Mouse (Mus musculus) hindbrain, embryonic 13.5 days (tissue): ENCODE results near the gene Tmc6. TPM values are rescaled to one million over a fixed set of nuclear protein-coding genes. Genes with fewer than 3 reads are reported as not detected.
"Not testable (repeated sequence)": the region's sequence is repeated elsewhere in the genome, so short reads cannot be mapped to it uniquely, and the experiment has no call there.

ENCODE experiments used
- ATAC-seq: fragments of 200-750 bp; cut with Nextera tagmentation; 2 replicates; pipeline ENCODE4 v1.8.0; 2017; ENCODE audit warnings: moderate TSS enrichment; ENCODE audit not compliant: low FRiP score
- H3K27ac ChIP-seq: fragments of 300-500 bp; sonication (generic); 2 replicates; pipeline ENCODE4 v1.5.1; 2015; ENCODE audit warnings: inconsistent platforms, mild to moderate bottlenecking, moderate library complexity
- H3K27me3 ChIP-seq: fragments of 300-500 bp; sonication (generic); 2 replicates; pipeline ENCODE4 v1.6.1; 2015; ENCODE audit warnings: mild to moderate bottlenecking, inconsistent platforms
- H3K36me3 ChIP-seq: fragments of 300-500 bp; sonication (generic); 2 replicates; pipeline ENCODE4 v1.6.1; 2015; ENCODE audit warnings: mild to moderate bottlenecking, inconsistent platforms
- H3K4me1 ChIP-seq: fragments of 300-500 bp; sonication (generic); replicated peaks from 2 replicates; pipeline ENCODE4 v1.6.1; 2015; ENCODE audit warnings: inconsistent platforms
- H3K4me2 ChIP-seq: fragments of 300-500 bp; sonication (generic); 2 replicates; pipeline ENCODE4 v1.6.1; 2015; ENCODE audit warnings: inconsistent platforms, mild to moderate bottlenecking, moderate library complexity
- H3K4me3 ChIP-seq: fragments of 300-500 bp; sonication (generic); 2 replicates; pipeline ENCODE4 v1.5.1; 2015; ENCODE audit warnings: mild to moderate bottlenecking, inconsistent platforms
- H3K9ac ChIP-seq: fragments of 300-500 bp; sonication (generic); 2 replicates; pipeline ENCODE4 v1.6.1; 2015; ENCODE audit warnings: mild to moderate bottlenecking, inconsistent platforms
- H3K9me3 ChIP-seq: fragments of 300-500 bp; sonication (generic); 2 replicates; pipeline ENCODE4 v1.6.1; 2016; ENCODE audit warnings: inconsistent platforms
- WGBS: fragments of 180-500 bp; shearing (Covaris S2); methylation state at CpG from one replicate; pipeline ENCODE4 v1.1.7; 2015; 5-methylcytosine and 5-hydroxymethylcytosine counted together
- polyA plus RNA-seq: library from polyadenylated mRNA; unstranded; fragments of >200 nt; fragmentation: Nextera tagmentation; extraction: Ambion mirVana; gene quantifications from 2 replicates; pipeline ENCODE4 v1.2.1, GENCODE M21; 2015

Gene Tmc6
- polyA plus RNA-seq, 1 experiment from 2014 or later = 5.3 TPM

DNA sequence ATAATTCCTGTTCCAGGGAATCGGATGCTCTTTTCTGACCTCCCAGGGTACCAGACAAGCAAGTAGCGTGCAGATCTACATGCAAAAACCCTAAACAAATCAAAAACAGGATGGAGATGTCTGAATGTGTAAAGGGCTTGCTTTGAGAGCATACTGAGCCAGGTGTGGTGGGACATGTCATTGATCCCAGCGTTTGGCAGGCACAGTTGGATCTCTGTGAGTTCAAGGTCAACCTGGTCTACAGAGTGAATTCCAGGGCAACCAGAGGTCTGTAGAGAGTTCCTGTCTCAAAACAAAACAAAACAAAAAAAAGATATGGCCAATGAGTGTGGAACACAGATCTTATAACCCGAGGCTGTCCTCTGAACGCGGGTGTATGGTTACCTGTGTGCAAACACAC is 41.4 kb upstream of the Tmc6 start:
- Histone ChIP-seq H3K4me2 (no peak overlapping the region), H3K36me3 (no peaks in the 10 kb centered on the region), H3K27me3 (no peaks in the 10 kb centered on the region), H3K4me3 (no peak overlapping the region), H3K9ac (no peak overlapping the region), H3K27ac (no peak overlapping the region), H3K9me3 (no peaks in the 10 kb centered on the region), H3K4me1 (peaks cover 51% of the 10 kb centered on the region)
- WGBS = 95% methylated on average over 6 of the region's 6 CpGs
- ATAC-seq = no peak

DNA sequence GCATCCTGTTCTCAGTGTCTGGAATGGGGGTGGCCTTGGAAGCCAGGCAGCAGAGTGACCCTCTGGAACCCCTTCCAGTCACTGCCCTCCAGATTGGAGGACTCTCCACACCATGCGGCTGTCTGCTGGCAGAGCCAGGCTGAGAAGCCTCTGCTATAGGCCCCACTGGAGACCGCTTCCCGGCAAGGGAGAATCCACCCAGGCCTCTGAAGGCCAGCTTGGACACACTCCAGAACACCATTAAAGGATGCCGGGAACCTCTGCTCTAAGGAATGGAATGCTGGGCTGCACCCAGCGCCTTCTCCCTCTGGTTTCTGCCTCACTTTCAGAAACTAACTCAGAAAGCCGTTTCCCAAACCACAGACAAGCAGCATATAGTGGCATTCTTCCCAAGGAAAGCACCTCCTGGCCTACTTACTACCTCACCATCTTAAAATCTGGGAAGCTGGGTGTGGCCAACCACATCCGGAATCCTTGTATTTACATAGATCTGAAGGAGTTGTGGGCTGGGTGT is 40.8 kb upstream of the Tmc6 start:
- Histone ChIP-seq H3K9ac (no peak overlapping the region), H3K27ac (no peak overlapping the region), H3K4me1 (peaks cover 45% of the 10 kb centered on the region), H3K4me2 (no peak overlapping the region), H3K9me3 (no peaks in the 10 kb centered on the region), H3K36me3 (no peaks in the 10 kb centered on the region), H3K4me3 (no peak overlapping the region), H3K27me3 (no peaks in the 10 kb centered on the region)
- 82% methylated on average over 7 of the region's 7 CpGs for WGBS
- no peak for ATAC-seq

DNA sequence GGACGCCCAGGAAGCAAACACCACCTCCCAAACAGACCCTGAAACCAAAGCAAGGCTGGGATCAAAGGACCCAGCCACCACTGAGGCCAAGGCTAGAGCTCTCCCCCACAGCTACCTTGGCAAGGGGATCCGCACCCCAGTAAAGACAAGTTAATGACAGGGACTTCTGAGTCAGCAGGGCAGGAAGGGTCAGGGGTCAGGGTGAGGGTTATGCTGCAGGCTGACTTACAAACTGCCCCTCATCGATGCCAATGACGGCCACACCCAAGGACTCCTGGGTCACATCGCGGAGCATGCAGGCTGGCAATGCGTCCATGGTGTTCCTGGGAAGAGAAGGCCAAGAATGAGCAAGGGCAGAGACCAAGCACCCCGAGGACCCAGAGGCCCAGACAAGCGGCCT is 39.9 kb upstream of the Tmc6 start:
- Histone ChIP-seq H3K4me1 (peaks cover 39% of the 10 kb centered on the region), H3K9me3 (no peaks in the 10 kb centered on the region), H3K36me3 (no peaks in the 10 kb centered on the region), H3K9ac (no peak overlapping the region), H3K4me3 (no peak overlapping the region), H3K4me2 (no peak overlapping the region), H3K27ac (no peak overlapping the region), H3K27me3 (no peaks in the 10 kb centered on the region)
- no peak for ATAC-seq
- WGBS = 88% methylated on average over 9 of the region's 9 CpGs

DNA sequence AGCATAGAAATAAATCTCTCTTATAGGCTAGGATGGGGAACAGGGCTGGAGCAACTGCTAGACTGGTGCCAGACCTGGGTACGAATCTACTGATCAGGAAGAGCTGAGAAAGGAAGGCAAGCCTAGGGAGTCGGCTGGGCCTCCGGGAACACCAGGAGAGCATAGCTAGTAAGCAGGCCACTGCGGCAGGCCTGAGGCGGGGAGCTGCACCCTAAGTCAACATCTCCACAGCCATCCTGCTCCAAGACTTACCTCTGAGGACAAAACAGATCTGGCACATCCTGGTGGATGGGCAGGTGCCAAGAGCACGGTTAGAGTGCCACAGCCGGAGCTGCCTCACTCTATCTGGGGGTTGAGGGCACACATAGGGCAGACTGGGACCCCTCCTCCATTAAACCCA is 38.2 kb upstream of the Tmc6 start:
- Histone ChIP-seq H3K4me2 (no peak overlapping the region), H3K36me3 (no peaks in the 10 kb centered on the region), H3K4me1 (peaks cover 23% of the 10 kb centered on the region), H3K9ac (no peak overlapping the region), H3K4me3 (no peak overlapping the region), H3K27me3 (no peaks in the 10 kb centered on the region), H3K9me3 (no peaks in the 10 kb centered on the region), H3K27ac (no peak overlapping the region)
- 91% methylated on average over 7 of the region's 7 CpGs for WGBS
- ATAC-seq = no peak

DNA sequence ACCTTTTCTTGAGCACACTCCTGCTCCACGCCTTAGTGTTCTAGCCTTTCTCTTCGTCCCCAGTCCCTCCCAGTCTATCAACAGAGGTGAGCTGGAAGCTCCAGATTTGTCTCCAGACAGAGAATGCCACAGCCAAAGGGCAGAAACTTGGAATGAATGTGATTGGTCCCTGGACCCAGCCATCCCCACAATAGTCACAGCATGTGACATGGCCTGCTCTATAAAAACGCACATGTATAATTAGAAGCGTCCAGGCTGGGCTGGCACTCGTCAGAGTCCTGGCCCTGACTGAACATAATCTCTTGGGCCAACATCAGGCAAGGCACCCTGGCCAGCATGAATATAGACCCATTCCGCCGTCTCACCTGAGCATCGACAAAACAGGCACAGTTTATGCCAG is 37.1 kb upstream of the Tmc6 start:
- no peak overlapping the region for H3K9ac ChIP-seq
- no peak overlapping the region for H3K4me2 ChIP-seq
- H3K9me3 ChIP-seq = no peaks in the 10 kb centered on the region
- H3K36me3 ChIP-seq = no peaks in the 10 kb centered on the region
- H3K27me3 ChIP-seq = no peaks in the 10 kb centered on the region
- ATAC-seq = no peak
- H3K4me3 ChIP-seq = no peak overlapping the region
- H3K4me1 ChIP-seq = peaks cover 14% of the 10 kb centered on the region
- 70% methylated on average over 8 of the region's 8 CpGs for WGBS
- H3K27ac ChIP-seq = no peak overlapping the region

DNA sequence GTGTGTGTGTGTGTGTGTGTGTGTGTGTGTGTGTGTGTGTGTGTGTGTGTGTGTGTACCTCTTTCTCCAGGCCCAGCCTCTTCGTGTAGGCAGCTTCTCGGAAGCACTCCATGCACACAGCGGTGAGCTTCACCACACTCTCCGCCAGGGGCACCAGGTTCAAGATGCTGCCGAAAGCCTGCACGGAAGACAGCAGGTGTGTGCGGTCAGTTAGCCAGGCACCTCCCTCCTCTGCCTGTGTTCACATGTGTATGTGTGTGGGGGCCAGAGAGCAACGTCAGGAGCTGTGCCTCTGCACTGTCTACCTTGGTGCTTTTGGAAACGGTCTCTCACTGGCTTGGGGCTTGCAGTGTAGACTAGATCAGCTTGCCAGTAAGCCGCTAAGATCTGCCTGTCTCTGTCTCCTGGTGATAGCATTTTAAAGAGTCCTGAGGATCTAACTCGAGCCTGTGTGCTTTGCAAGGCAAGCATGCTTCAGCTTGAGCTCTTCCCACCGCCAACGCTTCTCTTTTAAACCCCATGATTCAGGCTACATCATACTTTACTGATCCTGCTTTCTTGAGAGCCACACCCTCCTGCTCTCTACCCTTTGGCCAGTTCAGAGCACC is 34.5 kb upstream of the Tmc6 start:
- no peak for ATAC-seq
- H3K4me3 ChIP-seq = no peak overlapping the region
- no peak overlapping the region for H3K9ac ChIP-seq
- H3K27me3 ChIP-seq = no peaks in the 10 kb centered on the region
- no peak overlapping the region for H3K27ac ChIP-seq
- no peak overlapping the region for H3K4me2 ChIP-seq
- H3K9me3 ChIP-seq = no peaks in the 10 kb centered on the region
- peaks cover 10% of the 10 kb centered on the region for H3K4me1 ChIP-seq
- peaks cover 4% of the 10 kb centered on the region; the same call in 1 of the 2 replicates for H3K36me3 ChIP-seq
- WGBS = 87% methylated on average over 13 of the region's 13 CpGs

DNA sequence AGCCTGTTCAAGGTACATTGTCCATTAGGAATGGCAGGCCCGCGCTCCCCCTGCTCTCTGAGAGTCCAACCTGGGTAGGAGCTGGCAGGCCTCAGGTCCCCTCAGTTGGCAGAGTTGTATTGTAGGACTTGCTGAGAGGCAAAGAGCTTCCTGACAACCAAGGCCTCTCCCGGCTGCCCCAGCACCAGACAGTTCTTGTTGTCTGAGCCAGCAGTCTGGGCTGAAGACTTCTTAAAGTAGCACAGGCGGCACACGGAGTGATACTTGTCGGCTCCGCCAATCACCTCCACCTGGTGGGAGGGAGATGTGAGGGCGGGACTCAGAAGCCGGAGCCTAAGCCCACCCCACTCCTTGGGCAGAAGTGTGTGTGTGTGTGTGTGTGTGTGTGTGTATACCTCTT is 33.9 kb upstream of the Tmc6 start:
- H3K36me3 ChIP-seq, H3K4me2 ChIP-seq, H3K27me3 ChIP-seq, H3K27ac ChIP-seq, H3K9me3 ChIP-seq, ATAC-seq, H3K9ac ChIP-seq, H3K4me3 ChIP-seq: not testable (repeated sequence)
- WGBS = 92% methylated on average over 9 of the region's 9 CpGs
- peaks cover 15% of the 10 kb centered on the region for H3K4me1 ChIP-seq

DNA sequence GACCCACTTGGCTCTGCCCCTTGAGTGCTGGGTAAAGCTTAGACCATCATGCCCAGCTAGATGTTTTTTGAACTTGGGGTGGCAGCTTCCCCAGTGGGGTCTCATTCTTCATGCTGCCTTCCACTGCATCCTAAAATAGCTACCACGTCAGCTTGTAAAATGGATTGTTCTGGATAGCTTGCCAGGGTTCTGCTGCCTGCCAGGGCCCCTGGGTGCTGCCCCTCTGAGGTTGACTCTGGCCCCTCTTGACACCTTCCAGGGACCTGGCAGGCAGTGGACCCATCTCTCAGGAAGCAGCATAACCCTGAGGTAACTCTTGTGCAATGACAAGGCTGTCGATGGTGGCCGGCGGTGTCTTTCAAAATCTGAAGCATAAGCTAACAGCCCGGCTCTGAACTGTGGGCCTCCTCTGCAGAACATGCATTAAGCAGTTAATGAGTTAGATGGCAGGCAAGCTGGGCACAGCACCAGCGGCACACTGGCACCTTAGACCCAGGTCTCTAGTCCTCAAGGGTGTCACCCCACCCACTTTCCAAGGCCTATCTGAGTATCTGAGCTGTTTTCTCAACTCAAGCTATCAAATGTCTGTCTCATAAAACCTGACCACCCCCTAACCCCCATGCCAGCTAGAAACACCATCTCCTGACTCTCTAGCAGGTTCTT is 32.8 kb upstream of the Tmc6 start:
- no peak overlapping the region for H3K4me2 ChIP-seq

DNA sequence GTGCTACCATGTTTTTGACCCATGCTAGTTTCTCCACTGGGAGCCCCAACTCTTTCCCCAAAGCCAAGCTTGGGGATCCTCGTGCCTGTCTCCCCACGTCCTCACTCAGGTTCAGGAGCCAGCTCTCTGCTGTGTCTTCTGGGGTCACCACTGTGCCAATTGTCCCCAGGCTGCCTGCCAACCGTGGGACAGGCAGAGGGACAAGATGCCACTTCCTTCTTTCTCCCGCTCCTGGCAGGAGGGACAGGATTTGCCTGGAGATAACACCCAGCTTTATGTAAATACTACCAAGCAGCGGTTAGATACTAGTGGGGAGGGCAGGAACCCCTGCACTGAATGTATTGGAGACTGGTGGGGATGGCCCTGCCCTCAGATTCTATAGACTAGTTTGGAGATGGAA is 31.9 kb upstream of the Tmc6 start:
- Histone ChIP-seq H3K4me1 (peaks cover 27% of the 10 kb centered on the region), H3K36me3 (peaks cover 4% of the 10 kb centered on the region; the same call in 1 of the 2 replicates), H3K4me3 (no peak overlapping the region), H3K9ac (no peak overlapping the region), H3K4me2 (no peak overlapping the region), H3K9me3 (no peaks in the 10 kb centered on the region), H3K27ac (no peak overlapping the region), H3K27me3 (peaks cover 19% of the 10 kb centered on the region)
- 77% methylated on average over 5 of the region's 5 CpGs for WGBS
- ATAC-seq = no peak

More for the DNA sequence above, 32.8 kb upstream of the Tmc6 start:
- H3K9ac ChIP-seq = no peak overlapping the region
- H3K27ac ChIP-seq = no peak overlapping the region
- H3K9me3 ChIP-seq = no peaks in the 10 kb centered on the region
- no peak for ATAC-seq
- peaks cover 9% of the 10 kb centered on the region for H3K27me3 ChIP-seq
- WGBS = 92% methylated on average over 6 of the region's 6 CpGs
- H3K4me1 ChIP-seq = peaks cover 25% of the 10 kb centered on the region
- peaks cover 4% of the 10 kb centered on the region; the same call in 1 of the 2 replicates for H3K36me3 ChIP-seq
- H3K4me3 ChIP-seq = no peak overlapping the region

DNA sequence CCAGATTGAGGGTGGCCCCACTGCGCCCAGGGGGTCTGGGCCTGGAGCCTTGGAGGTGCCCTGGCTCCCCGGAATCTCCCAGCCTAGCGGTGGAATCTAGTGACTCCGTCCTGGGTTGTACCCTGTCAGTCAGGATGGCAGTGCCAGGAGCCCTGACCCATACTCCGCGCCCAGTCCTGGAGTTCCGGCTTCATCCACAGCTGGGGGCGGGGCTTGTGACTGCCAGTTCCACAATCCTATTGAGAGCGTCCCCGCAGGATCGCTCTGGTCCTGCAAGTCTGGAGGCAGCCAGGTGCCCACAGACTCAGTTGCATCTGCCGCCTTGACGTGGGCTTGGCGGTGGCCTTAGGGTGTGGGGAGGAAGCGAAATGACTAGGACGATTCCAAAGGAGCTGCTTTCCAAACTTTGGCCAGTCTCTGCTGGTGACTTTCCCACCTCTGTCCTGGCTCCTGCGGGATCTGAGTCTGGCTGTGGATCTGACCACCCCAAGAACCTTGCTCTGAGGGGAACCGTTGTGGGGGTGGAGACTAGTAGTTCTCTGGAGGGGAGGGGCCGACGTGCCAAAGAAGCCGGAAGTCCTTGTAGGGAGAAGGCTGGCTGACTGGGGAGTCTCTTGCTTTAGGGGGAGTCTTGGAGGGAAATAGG is 28.5 kb upstream of the Tmc6 start:
- WGBS = under 1% methylated on average over 21 of the region's 21 CpGs
- Histone ChIP-seq H3K36me3 (peaks cover 4% of the 10 kb centered on the region; the same call in 1 of the 2 replicates), H3K4me3 (peak overlapping the region; percentile 56), H3K4me1 (peaks cover 24% of the 10 kb centered on the region), H3K27ac (no peak overlapping the region), H3K4me2 (peak overlapping the region; percentile 90), H3K27me3 (peaks cover 25% of the 10 kb centered on the region), H3K9me3 (no peaks in the 10 kb centered on the region), H3K9ac (peak overlapping the region; percentile 74)
- ATAC-seq = peak; percentile 76

DNA sequence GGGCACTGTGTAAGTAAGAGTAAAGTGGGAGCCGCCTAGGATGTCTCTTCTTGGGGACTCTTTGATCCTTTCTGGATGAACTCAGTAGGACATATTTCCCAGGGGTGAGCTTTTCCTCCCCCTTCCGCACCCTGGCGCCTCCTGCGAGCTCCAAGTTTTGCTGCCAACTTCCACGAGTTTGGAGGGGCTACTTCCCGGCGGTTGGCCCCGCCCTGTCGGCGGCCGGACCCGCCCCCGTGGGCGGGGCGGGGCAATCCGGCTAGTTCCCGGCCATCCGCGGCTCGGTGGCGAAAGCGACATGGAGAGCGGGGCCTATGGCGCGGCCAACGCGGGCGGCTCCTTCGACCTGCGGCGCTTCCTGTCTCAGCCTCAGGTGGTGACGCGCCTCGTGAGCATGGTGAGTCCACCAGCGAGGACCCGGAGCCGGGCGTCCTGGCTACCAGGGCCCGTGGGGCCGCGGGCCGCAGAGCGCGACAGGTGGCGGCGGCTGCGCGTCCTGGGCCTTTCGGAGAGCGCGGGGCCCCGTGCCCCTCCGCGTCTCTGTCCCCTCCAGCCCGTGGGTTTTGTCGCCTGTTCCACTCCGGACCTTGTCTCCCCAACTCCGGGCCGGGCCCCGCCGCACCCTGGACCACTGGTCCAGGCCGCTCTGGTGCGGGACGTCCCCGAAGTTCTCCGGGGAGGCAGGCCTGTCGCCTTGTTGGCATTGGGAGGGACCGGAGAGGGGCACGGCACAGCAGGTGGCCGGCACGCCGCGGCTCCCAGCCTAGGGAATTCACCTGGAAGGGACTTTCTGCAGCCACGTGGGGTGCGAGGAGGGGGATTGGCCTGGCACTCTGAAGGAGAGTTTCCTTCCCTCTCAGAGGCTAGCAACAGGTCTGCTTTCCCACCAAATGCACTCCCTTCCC is 27.7 kb upstream of the Tmc6 start, which contains the start of the genes Gm20708 and Syngr2:
TSS of gene Gm20708 (plus strand) at position 262 of the 905 bp plus-strand sequence.
TSS of gene Syngr2 (plus strand) at position 262 of the 905 bp plus-strand sequence.
- Histone ChIP-seq H3K9me3 (no peaks in the 10 kb centered on the region), H3K9ac (peak within 1 kb of the TSS; percentile 74), H3K36me3 (peaks cover 4% of the 10 kb centered on the region; the same call in 1 of the 2 replicates), H3K27ac (no peak within 1 kb of the TSS), H3K4me3 (peak within 1 kb of the TSS; percentile 56), H3K27me3 (peaks cover 25% of the 10 kb centered on the region), H3K4me1 (peaks cover 24% of the 10 kb centered on the region), H3K4me2 (peak within 1 kb of the TSS; percentile 90)
- peak; percentile 57 for ATAC-seq
- under 1% methylated on average over 68 of the region's 75 CpGs for WGBS

DNA sequence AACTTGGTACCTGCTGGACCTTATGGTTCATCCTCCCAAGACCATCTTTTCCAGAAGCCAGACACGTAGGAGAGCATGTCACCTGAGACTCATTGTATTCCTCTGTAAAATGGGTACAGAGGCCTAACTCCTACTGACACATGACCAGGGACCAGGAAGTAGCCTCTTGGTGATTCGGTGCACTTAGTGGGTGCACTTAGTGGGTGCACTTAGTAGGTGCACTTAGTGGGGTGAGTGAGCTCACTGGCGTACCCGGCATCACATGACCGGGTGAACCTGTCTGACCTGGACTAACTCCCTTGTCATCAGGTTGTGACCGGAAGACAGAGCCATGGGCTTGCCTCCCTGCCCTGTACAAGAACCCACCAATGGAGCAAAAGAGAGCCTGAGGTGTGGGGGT is 24.8 kb upstream of the Tmc6 start:
- Histone ChIP-seq H3K9me3 (no peaks in the 10 kb centered on the region), H3K27me3 (peaks cover 25% of the 10 kb centered on the region), H3K4me1 (peaks cover 24% of the 10 kb centered on the region), H3K36me3 (no peaks in the 10 kb centered on the region), H3K4me3 (no peak overlapping the region), H3K4me2 (no peak overlapping the region), H3K27ac (no peak overlapping the region), H3K9ac (no peak overlapping the region)
- WGBS = 93% methylated on average over 6 of the region's 6 CpGs
- no peak for ATAC-seq
